Mouse (Mus musculus) cortical plate, adult 2 months (tissue): ENCODE measurements around the gene Uhrf1.

ENCODE experiments used
- CTCF ChIP-seq: fragments of 200-500 bp; IDR thresholded peaks from 2 replicates; pipeline ENCODE4 v1.5.1; 2011; ENCODE audit warnings: mild to moderate bottlenecking, control low read depth, low read length; ENCODE audit not compliant: insufficient read depth; ENCODE audit errors: extremely low read depth
- POLR2A ChIP-seq: fragments of 200-500 bp; IDR thresholded peaks from 2 replicates; pipeline ENCODE4 v1.6.1; 2011; ENCODE audit warnings: mild to moderate bottlenecking, low read length, control low read depth; ENCODE audit not compliant: insufficient read depth; ENCODE audit errors: extremely low read depth

DNA sequence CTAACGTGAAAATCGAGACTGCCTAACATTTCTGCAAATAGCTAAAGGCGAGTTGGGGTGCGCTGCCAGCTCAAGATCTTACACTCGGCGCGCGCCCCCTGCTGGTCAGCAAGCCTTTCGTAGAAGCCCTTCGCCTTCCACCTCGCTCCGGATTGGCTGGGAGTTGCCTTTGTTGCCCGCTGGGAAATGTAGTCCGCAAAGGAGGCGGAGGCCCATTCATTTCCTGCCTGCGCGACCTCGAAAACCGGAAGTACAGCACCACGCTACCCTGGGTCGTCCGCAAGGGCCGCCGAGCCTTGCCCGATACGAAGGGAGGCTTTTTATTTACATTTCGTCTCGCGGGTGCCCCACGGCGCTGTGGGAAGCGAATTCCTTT is 47.3 kb upstream of the Uhrf1 start:
- TF ChIP-seq POLR2A (peak; percentile 78), CTCF (peak; percentile 87)
